Mouse (Mus musculus): ENCODE results near the gene Gucy2d. TPM values are rescaled to one million over a fixed set of nuclear protein-coding genes. Genes with fewer than 3 reads are reported as not detected.

The Gucy2d gene
- total RNA-seq (2015) (not detected in 2 replicates), total RNA-seq (2017) (not detected in 2 replicates)

GRCm38 (mm10) chr7:98439956-98440466 lies at the start of gene Gucy2d:
TSS of gene Gucy2d (plus strand) at chr7:98440416.
- no peak for ATAC-seq (ENCODE audit: poor library complexity, severe bottlenecking)

GRCm38 (mm10) chr7:98390486-98390885 lies 49.7 kb upstream of the Gucy2d start:
- no peak for ATAC-seq (ENCODE audit: poor library complexity, severe bottlenecking)

- no peak for ATAC-seq (ENCODE audit: poor library complexity, severe bottlenecking)
Measured at GRCm38 (mm10) chr7:98391351-98391936, 48.8 kb upstream of the Gucy2d start.

GRCm38 (mm10) chr7:98392466-98393201 lies 47.6 kb upstream of the Gucy2d start:
- no peak for ATAC-seq (ENCODE audit: poor library complexity, severe bottlenecking)

- no peak for ATAC-seq (ENCODE audit: poor library complexity, severe bottlenecking)
Measured at GRCm38 (mm10) chr7:98402582-98403574, 37.3 kb upstream of the Gucy2d start.

GRCm38 (mm10) chr7:98403996-98404395 lies 36.2 kb upstream of the Gucy2d start:
- no peak for ATAC-seq (ENCODE audit: poor library complexity, severe bottlenecking)

- peak; percentile 64 for ATAC-seq (ENCODE audit: poor library complexity, severe bottlenecking)
Measured at GRCm38 (mm10) chr7:98407615-98408014, 32.6 kb upstream of the Gucy2d start.

GRCm38 (mm10) chr7:98413115-98413514 lies 27.1 kb upstream of the Gucy2d start:
- no peak for ATAC-seq (ENCODE audit: poor library complexity, severe bottlenecking)

- peak; percentile 91 for ATAC-seq (ENCODE audit: poor library complexity, severe bottlenecking)
Measured at GRCm38 (mm10) chr7:98415550-98415949, 24.7 kb upstream of the Gucy2d start.

- peak; percentile 39; the same call in 1 of the 2 replicates for ATAC-seq (ENCODE audit: poor library complexity, severe bottlenecking)
Measured at GRCm38 (mm10) chr7:98416020-98416419, 24.2 kb upstream of the Gucy2d start.

GRCm38 (mm10) chr7:98418031-98418805 lies 22.0 kb upstream of the Gucy2d start:
- ATAC-seq (ENCODE audit: poor library complexity, severe bottlenecking): no peak

GRCm38 (mm10) chr7:98419366-98419765 lies 20.9 kb upstream of the Gucy2d start:
- no peak for ATAC-seq (ENCODE audit: poor library complexity, severe bottlenecking)

GRCm38 (mm10) chr7:98423546-98423945 lies 16.7 kb upstream of the Gucy2d start:
- no peak for ATAC-seq (ENCODE audit: poor library complexity, severe bottlenecking)

GRCm38 (mm10) chr7:98424396-98424795 lies 15.8 kb upstream of the Gucy2d start:
- ATAC-seq (ENCODE audit: poor library complexity, severe bottlenecking): no peak

- ATAC-seq (ENCODE audit: poor library complexity, severe bottlenecking): no peak
Measured at GRCm38 (mm10) chr7:98425551-98425950, 14.7 kb upstream of the Gucy2d start.

GRCm38 (mm10) chr7:98426641-98427040 lies 13.6 kb upstream of the Gucy2d start:
- ATAC-seq (ENCODE audit: poor library complexity, severe bottlenecking): no peak

GRCm38 (mm10) chr7:98427115-98427835 lies 12.9 kb upstream of the Gucy2d start:
- peak; percentile 89 for ATAC-seq (ENCODE audit: poor library complexity, severe bottlenecking)

- ATAC-seq (ENCODE audit: poor library complexity, severe bottlenecking): no peak
Measured at GRCm38 (mm10) chr7:98429579-98429978, 10.6 kb upstream of the Gucy2d start.

- ATAC-seq (ENCODE audit: poor library complexity, severe bottlenecking): no peak
Measured at GRCm38 (mm10) chr7:98430785-98431184, 9.4 kb upstream of the Gucy2d start.

All from megakaryocyte, adult 5-6 weeks (primary cell).